In genomic region chr1:37000307-37000706, GRCm38 (mm10) we compare ENCODE assay signal across 13 mouse cellular contexts. TPM values are rescaled to one million over a fixed set of nuclear protein-coding genes. Genes with fewer than 3 reads are reported as not detected.
DNase-seq lines count a peak whose midpoint lies in the region; ATAC-seq and TF ChIP-seq lines count a peak whose summit lies in the region.
"Had no signal": no experiment of that assay in that cellular context is flagged by ENCODE, and none has a peak within 500 bp of the region (broad histone marks: within the 10 kb centered on the region; RNA-seq: fewer than 3 reads in every experiment).

No protein-coding gene starts in this region.

- 0 out of 2 replicates have a peak overlapping the region, but pooled peaks have one; percentile 26 for H3K9ac ChIP-seq in liver, postnatal 0 days (replicated peaks)
- H3K9ac ChIP-seq in liver, embryonic 12.5 days: no peak overlapping the region
- H3K9ac ChIP-seq: midbrain, embryonic 12.5 days; neural tube, embryonic 15.5 days had no signal

- H3K27ac ChIP-seq in liver, postnatal 0 days (ENCODE audit: low read depth): peak overlapping the region; percentile 60
- H3K27ac ChIP-seq in liver, embryonic 12.5 days: no peak overlapping the region
- H3K27ac ChIP-seq: hindbrain, embryonic 10.5 days; midbrain, embryonic 12.5 days; neural tube, embryonic 15.5 days had no signal

- H3K27me3 ChIP-seq in liver, postnatal 0 days (ENCODE audit: insufficient read depth, low read length): no peaks in the 10 kb centered on the region
- no peaks in the 10 kb centered on the region for H3K27me3 ChIP-seq in liver, embryonic 12.5 days (replicated peaks)
- H3K27me3 ChIP-seq: midbrain, embryonic 12.5 days; neural tube, embryonic 15.5 days had no signal

- WGBS in liver, postnatal 0 days (ENCODE audit: insufficient replicate concordance): 30% methylated on average over 5 of the region's 5 CpGs
- WGBS in liver, embryonic 12.5 days (ENCODE audit: insufficient replicate concordance): 51% methylated on average over 5 of the region's 5 CpGs

- H3K9me3 ChIP-seq in liver, postnatal 0 days (ENCODE audit: low read length): no peaks in the 10 kb centered on the region
- no peaks in the 10 kb centered on the region for H3K9me3 ChIP-seq in liver, embryonic 12.5 days (replicated peaks)
- H3K9me3 ChIP-seq: hindbrain, embryonic 10.5 days; midbrain, embryonic 12.5 days; neural tube, embryonic 15.5 days had no signal

- peaks cover 4% of the 10 kb centered on the region; the same call in 1 of the 2 replicates for H3K4me1 ChIP-seq in liver, postnatal 0 days (ENCODE audit: insufficient read depth)
- H3K4me1 ChIP-seq in liver, embryonic 12.5 days: no peaks in the 10 kb centered on the region; the same call in 1 of the 2 replicates
- H3K4me1 ChIP-seq: midbrain, embryonic 12.5 days; neural tube, embryonic 15.5 days had no signal

- no peak for TF ChIP-seq CTCF in liver, postnatal 0 days (IDR thresholded peaks at IDR 0.05; ENCODE audit: low read depth)

- DNase-seq in liver, postnatal 0 days: no peak
- DNase-seq in natural killer cell, adult 2 months (ENCODE audit: low spot score in 2 of 2): peak; percentile 46 to 50
- DNase-seq in adrenal gland, postnatal 4 days (ENCODE audit: low spot score in 2 of 2): no peak
- DNase-seq: kidney, adult 8-10 months; lung, adult 18-20 months; right cerebral cortex, postnatal 14 days had no signal

- peak overlapping the region; percentile 15; the same call in 1 of the 2 replicates for H3K4me2 ChIP-seq in liver, postnatal 0 days (ENCODE audit: low read depth, low read length)
- no peak overlapping the region for H3K4me2 ChIP-seq in liver, embryonic 12.5 days
- H3K4me2 ChIP-seq: midbrain, embryonic 12.5 days; neural tube, embryonic 15.5 days had no signal

- no peak for ATAC-seq in liver, postnatal 0 days
- ATAC-seq in liver, embryonic 12.5 days: no peak
- peak; percentile 66 for ATAC-seq in CD4-positive, CD25-positive, alpha-beta regulatory T cell, adult 4 months
- peak; percentile 83 for ATAC-seq in common myeloid progenitor, adult 5-6 weeks (replicated peaks; ENCODE audit: low read depth, poor library complexity, severe bottlenecking)
- no peak for ATAC-seq in frontal cortex, adult (ENCODE audit: low TSS enrichment)

- TF ChIP-seq EP300 in liver, postnatal 0 days (IDR thresholded peaks at IDR 0.05; ENCODE audit: low read depth): no peak

- H3K36me3 ChIP-seq in liver, postnatal 0 days (replicated peaks; ENCODE audit: insufficient read depth, low read length): no peaks in the 10 kb centered on the region
- H3K36me3 ChIP-seq in liver, embryonic 12.5 days: no peaks in the 10 kb centered on the region
- H3K36me3 ChIP-seq: hindbrain, embryonic 10.5 days; midbrain, embryonic 12.5 days; neural tube, embryonic 15.5 days had no signal

- 0 out of 2 replicates have a peak overlapping the region, but pooled peaks have one; percentile 0 for H3K4me3 ChIP-seq in liver, postnatal 0 days (ENCODE audit: low read depth, low read length)
- no peak overlapping the region for H3K4me3 ChIP-seq in liver, embryonic 12.5 days
- H3K4me3 ChIP-seq: hindbrain, embryonic 10.5 days; midbrain, embryonic 12.5 days; neural tube, embryonic 15.5 days had no signal

RNA-seq across cellular contexts. Expression of gene Vwa3b, which starts 26.1 kb away (rescaled TPM):
- polyA plus RNA-seq in liver, postnatal 0 days (2015; fragmentation: Nextera tagmentation; extraction: Ambion mirVana): 1.1 and 1.8 TPM in 2 replicates
- not detected in 2 replicates for polyA plus RNA-seq in liver, embryonic 12.5 days (2016; fragmentation: Nextera tagmentation; extraction: Ambion mirVana)
- polyA plus RNA-seq in CD4-positive, CD25-positive, alpha-beta regulatory T cell, adult 4 months (2017; shearing (Covaris generic)): 1 to 10 TPM in 1 of 2 experiments, under 1 TPM in 1; 0.50 to 2.0 TPM
- not detected in 2 replicates for total RNA-seq in common myeloid progenitor, adult 5-6 weeks (2017)
- 1 to 10 TPM; 1.0 to 1.6 TPM for total RNA-seq in adrenal gland, postnatal 4 days (2021)

RNA-seq across cellular contexts. Expression of gene Tmem131, which starts 56.8 kb away (rescaled TPM):
- 4.8 and 6.1 TPM in 2 replicates for polyA plus RNA-seq in liver, postnatal 0 days (2015; fragmentation: Nextera tagmentation; extraction: Ambion mirVana)
- polyA plus RNA-seq in liver, embryonic 12.5 days (2016; fragmentation: Nextera tagmentation; extraction: Ambion mirVana): 14.9 and 15.4 TPM in 2 replicates
- polyA plus RNA-seq in CD4-positive, CD25-positive, alpha-beta regulatory T cell, adult 4 months (2017; shearing (Covaris generic)): 10 to 100 TPM; 11.1 to 14.8 TPM
- 18.6 and 28.1 TPM in 2 replicates for total RNA-seq in common myeloid progenitor, adult 5-6 weeks (2017)
- total RNA-seq in adrenal gland, postnatal 4 days (2021): 10 to 100 TPM; 48.9 to 52.5 TPM

Comparison
In these comparisons a context has a peak if more than half of its experiments do, and no peak if none do; other contexts are left out.
1. ATAC-seq: peak in CD4-positive, CD25-positive, alpha-beta regulatory T cell, adult 4 months (single experiment) and common myeloid progenitor, adult 5-6 weeks (single experiment); none in liver, postnatal 0 days (single experiment), liver, embryonic 12.5 days (single experiment) and frontal cortex, adult (single experiment).
2. DNase-seq: peak in natural killer cell, adult 2 months (2 of 2); none in liver, postnatal 0 days (single experiment) and adrenal gland, postnatal 4 days (0 of 2).